Mouse (Mus musculus): ENCODE data around the gene Ydjc.

Gene Ydjc

GRCm38 (mm10) chr16:17208389-17209361, 64.3 kb downstream of the Ydjc start, which contains the start of gene Rimbp3:
Rimbp3 (plus strand) TSS chr16:17208603.
- in situ Hi-C loops (cut with MboI; ENCODE audit: unreplicated experiment in 2 of 2) = loop anchor here (5.0 to 10.0 kb wide), 3 partner anchors 64 to 344 kb away; partner anchors contain the start of genes Igll1 (in 1 of the 2) and Tmem191c (in 1 of the 2)

DNA sequence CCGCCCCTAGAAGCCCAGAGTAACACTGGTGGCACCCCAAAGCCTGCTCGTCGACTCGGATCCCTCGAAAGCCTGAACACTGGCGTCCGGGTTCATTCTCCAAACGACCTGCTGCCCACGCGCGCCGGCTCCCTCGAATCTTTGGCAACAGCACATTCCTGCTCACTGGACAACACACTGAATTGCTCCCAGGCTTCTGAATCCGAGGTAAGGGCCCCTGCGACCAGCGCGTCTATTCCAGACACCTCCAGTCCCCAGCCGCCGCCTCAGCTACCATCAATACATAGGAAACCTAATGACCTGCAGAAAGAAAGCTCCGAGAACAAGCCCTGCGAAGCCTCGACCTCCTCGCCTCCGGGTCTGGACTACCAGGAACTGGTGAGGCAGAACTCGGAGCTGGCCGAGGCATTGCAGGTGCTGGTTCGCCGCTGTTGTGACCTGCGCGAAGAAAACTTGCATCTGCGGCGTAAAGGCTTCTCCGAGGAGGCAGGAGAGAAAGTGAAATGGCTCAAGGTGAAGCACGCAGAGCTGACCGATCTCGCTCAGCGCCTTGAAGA, 65.1 kb downstream of the Ydjc start:
- in situ Hi-C loops (cut with MboI; ENCODE audit: unreplicated experiment in 2 of 2) = loop anchor here (5.0 to 10.0 kb wide), 3 partner anchors 63 to 345 kb away; partner anchors contain the start of genes Igll1 (in 1 of the 2) and Tmem191c (in 1 of the 2)
